Mouse (Mus musculus): ENCODE measurements around the gene Scgb3a1. TPM values are rescaled to one million over a fixed set of nuclear protein-coding genes. Genes with fewer than 3 reads are reported as not detected.
A peak's percentile ranks its signal among the peaks of the same experiment; 100 is the strongest.

The Scgb3a1 gene
- polyA plus RNA-seq, 1 experiment from 2014 or later, result not detected

- H3K4me2 ChIP-seq (replicated peaks; ENCODE audit: low read depth, low read length), result peak within 1 kb of the TSS; percentile 72
- no peaks in the 10 kb centered on the region for H3K36me3 ChIP-seq (ENCODE audit: insufficient read depth, low read length)
- peak within 1 kb of the TSS; percentile 94 for H3K27ac ChIP-seq (ENCODE audit: low read length)
- ATAC-seq (ENCODE audit: low FRiP score, low TSS enrichment), result peak; percentile 97
- H3K9ac ChIP-seq (replicated peaks; ENCODE audit: low read length), result peak within 1 kb of the TSS; percentile 99
- H3K27me3 ChIP-seq (ENCODE audit: insufficient read depth, low read length), result no peaks in the 10 kb centered on the region
- no peaks in the 10 kb centered on the region for H3K9me3 ChIP-seq (ENCODE audit: low read length)
- peaks cover 32% of the 10 kb centered on the region for H3K4me1 ChIP-seq (ENCODE audit: insufficient read depth, low read length)
- H3K4me3 ChIP-seq (ENCODE audit: low read length), result peak within 1 kb of the TSS; percentile 95
- 0% methylated on average over 46 of the region's 65 CpGs for WGBS
These were observed 49.3 kb downstream of the Scgb3a1 start, which contains the start of gene Cnot6 for GRCm38 (mm10) chr11:49712555-49713335. Gene Cnot6 (minus strand): TSS chr11:49712723.

DNA sequence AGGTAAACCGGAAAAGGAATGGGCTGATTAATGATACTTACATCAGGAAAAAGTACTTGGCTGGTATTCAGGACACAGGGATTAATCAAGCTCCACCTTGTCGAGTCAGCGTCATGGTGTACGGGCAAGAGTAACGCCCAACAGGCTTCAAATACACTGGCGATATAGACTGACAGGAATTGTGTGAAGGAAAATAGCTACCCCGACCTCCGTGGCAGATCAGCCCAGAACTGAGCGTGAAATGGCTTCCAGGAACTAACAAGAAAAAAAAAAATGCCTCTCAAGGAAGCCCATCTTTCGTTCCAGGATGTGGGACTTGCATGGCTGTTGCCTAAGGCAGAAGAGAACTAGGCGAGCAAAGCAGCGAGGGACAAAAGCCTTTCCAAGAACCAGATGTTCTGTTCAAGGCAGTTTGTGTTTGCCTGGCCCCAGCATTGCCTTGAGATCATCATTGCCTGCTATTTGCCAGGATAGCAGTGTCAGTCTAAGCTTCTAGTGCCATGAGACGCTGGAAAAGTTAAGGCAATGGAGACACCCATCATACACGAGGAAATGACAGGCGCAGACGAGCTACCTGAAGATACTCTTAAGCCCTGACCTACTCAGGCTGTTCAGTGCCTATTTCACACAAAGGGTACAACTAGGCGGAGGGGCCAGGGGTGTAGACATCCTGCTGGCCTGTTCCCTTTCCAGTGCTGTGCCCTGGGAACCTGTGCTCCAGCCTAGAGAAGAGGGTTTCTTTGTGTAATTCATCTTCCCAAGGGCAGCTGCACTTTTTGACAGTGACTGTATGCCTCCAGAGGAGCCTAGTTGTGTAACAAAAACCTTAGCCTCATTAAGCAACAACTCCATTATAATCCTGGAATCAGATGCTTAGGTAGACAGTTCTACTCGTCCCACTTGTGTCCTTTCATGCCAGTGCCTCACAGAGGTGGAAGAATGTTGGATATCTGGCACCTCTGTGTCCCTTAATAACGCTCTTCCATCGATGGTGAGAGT, 50.2 kb downstream of the Scgb3a1 start:
- H3K9ac ChIP-seq (replicated peaks; ENCODE audit: low read length), result peak overlapping the region; percentile 63

More for the DNA sequence above, 50.2 kb downstream of the Scgb3a1 start:
- H3K4me2 ChIP-seq (replicated peaks; ENCODE audit: low read depth, low read length), result peak overlapping the region; percentile 60
- peaks cover 30% of the 10 kb centered on the region for H3K4me1 ChIP-seq (ENCODE audit: insufficient read depth, low read length)
- WGBS, result 29% methylated on average over 20 of the region's 20 CpGs
- no peaks in the 10 kb centered on the region for H3K9me3 ChIP-seq (ENCODE audit: low read length)
- peak overlapping the region; percentile 95 for H3K4me3 ChIP-seq (ENCODE audit: low read length)
- peak overlapping the region; percentile 87 for H3K27ac ChIP-seq (ENCODE audit: low read length)
- H3K36me3 ChIP-seq (ENCODE audit: insufficient read depth, low read length), result no peaks in the 10 kb centered on the region
- ATAC-seq (ENCODE audit: low FRiP score, low TSS enrichment), result peak; percentile 10; the same call in 1 of the 2 replicates
- no peaks in the 10 kb centered on the region for H3K27me3 ChIP-seq (ENCODE audit: insufficient read depth, low read length)

Other genes with a start within 250 kb of the Scgb3a1 start
- not detected in 2 replicates for gene Olfr1389, start 240.5 kb upstream of the Scgb3a1 start, polyA plus RNA-seq (2015; fragmentation: Nextera tagmentation; extraction: Ambion mirVana)
- 0.05 TPM in 1 of 2 replicates, not detected in the other for gene Olfr1388, start 227.0 kb upstream of the Scgb3a1 start, polyA plus RNA-seq (2015; fragmentation: Nextera tagmentation; extraction: Ambion mirVana)
- gene Olfr1387, start 208.3 kb upstream of the Scgb3a1 start, polyA plus RNA-seq (2015; fragmentation: Nextera tagmentation; extraction: Ambion mirVana), result not detected in 2 replicates
- not detected in 2 replicates for gene Olfr1386, start 198.6 kb upstream of the Scgb3a1 start, polyA plus RNA-seq (2015; fragmentation: Nextera tagmentation; extraction: Ambion mirVana)
- gene Olfr1385, start 174.5 kb upstream of the Scgb3a1 start, polyA plus RNA-seq (2015; fragmentation: Nextera tagmentation; extraction: Ambion mirVana), result not detected in 2 replicates
- not detected in 2 replicates for gene Olfr1384, start 156.9 kb upstream of the Scgb3a1 start, polyA plus RNA-seq (2015; fragmentation: Nextera tagmentation; extraction: Ambion mirVana)
- gene Olfr1383, start 144.0 kb upstream of the Scgb3a1 start, polyA plus RNA-seq (2015; fragmentation: Nextera tagmentation; extraction: Ambion mirVana), result not detected in 2 replicates
- gene Olfr1382, start 135.4 kb upstream of the Scgb3a1 start, polyA plus RNA-seq (2015; fragmentation: Nextera tagmentation; extraction: Ambion mirVana), result not detected in 2 replicates
- gene Olfr1381, start 120.2 kb upstream of the Scgb3a1 start, polyA plus RNA-seq (2015; fragmentation: Nextera tagmentation; extraction: Ambion mirVana), result not detected in 2 replicates
- not detected in 2 replicates for gene Olfr1380, start 106.7 kb upstream of the Scgb3a1 start, polyA plus RNA-seq (2015; fragmentation: Nextera tagmentation; extraction: Ambion mirVana)
- 9.7 and 11.6 TPM in 2 replicates for gene Flt4, start 54.3 kb upstream of the Scgb3a1 start, polyA plus RNA-seq (2015; fragmentation: Nextera tagmentation; extraction: Ambion mirVana)
- gene Cnot6, start 49.1 kb downstream of the Scgb3a1 start, polyA plus RNA-seq (2015; fragmentation: Nextera tagmentation; extraction: Ambion mirVana), result 53.7 and 65.7 TPM in 2 replicates
- 13.2 and 13.5 TPM in 2 replicates for gene Gfpt2, start 130.6 kb downstream of the Scgb3a1 start, polyA plus RNA-seq (2015; fragmentation: Nextera tagmentation; extraction: Ambion mirVana)
- gene Mapk9, start 183.1 kb downstream of the Scgb3a1 start, polyA plus RNA-seq (2015; fragmentation: Nextera tagmentation; extraction: Ambion mirVana), result 33.5 and 34.2 TPM in 2 replicates
- 0.23 and 0.30 TPM in 2 replicates for gene Rasgef1c, start 238.2 kb downstream of the Scgb3a1 start, polyA plus RNA-seq (2015; fragmentation: Nextera tagmentation; extraction: Ambion mirVana)